Mouse (Mus musculus): ENCODE results near the gene Prl8a2. TPM values are rescaled to one million over a fixed set of nuclear protein-coding genes. Genes with fewer than 3 reads are reported as not detected.

The Prl8a2 gene
- total RNA-seq (2022): 1 to 10 TPM in 3 of 4 experiments, under 1 TPM in 1; 0.37 to 5.2 (median 3.1) TPM

GRCm38 (mm10) chr13:27345373-27345772, at the start of gene Prl8a2:
Prl8a2 (plus strand) TSS chr13:27345673.
- no peak for DNase-seq

- DNase-seq: no peak
Observed at GRCm38 (mm10) chr13:27312334-27313225, 32.9 kb upstream of the Prl8a2 start, which contains the start of gene Prl6a1. Prl6a1 (plus strand) TSS chr13:27312627.

GRCm38 (mm10) chr13:27334989-27335388, 10.5 kb upstream of the Prl8a2 start:
- DNase-seq: no peak

GRCm38 (mm10) chr13:27342733-27343275, 2.7 kb upstream of the Prl8a2 start:
- no peak for DNase-seq

- DNase-seq: no peak
Observed at GRCm38 (mm10) chr13:27390746-27391145, 45.3 kb downstream of the Prl8a2 start, which contains the start of gene Prl2b1. Prl2b1 (minus strand) TSS chr13:27390846.

- no peak for DNase-seq
Observed at GRCm38 (mm10) chr13:27399061-27399724, 53.7 kb downstream of the Prl8a2 start.

Other genes with a start within 250 kb of the Prl8a2 start
- not detected for gene Prl3d2, start 224.0 kb upstream of the Prl8a2 start, total RNA-seq (2022)
- not detected for gene Prl3d3, start 188.9 kb upstream of the Prl8a2 start, total RNA-seq (2022)
- not detected for gene Prl3c1, start 149.0 kb upstream of the Prl8a2 start, total RNA-seq (2022)
- gene Prl3b1, start 103.8 kb upstream of the Prl8a2 start, total RNA-seq (2022): not detected
- gene Prl3a1, start 86.2 kb upstream of the Prl8a2 start, total RNA-seq (2022): not detected
- gene Prl6a1, start 33.0 kb upstream of the Prl8a2 start, total RNA-seq (2022): not detected
- gene Prl2b1, start 45.2 kb downstream of the Prl8a2 start, total RNA-seq (2022): not detected
- not detected for gene Prl8a6, start 93.0 kb downstream of the Prl8a2 start, total RNA-seq (2022)
- gene Prl8a8, start 167.5 kb downstream of the Prl8a2 start, total RNA-seq (2022): not detected
- gene Prl8a9, start 218.9 kb downstream of the Prl8a2 start, total RNA-seq (2022): not detected
- gene Prl8a1, start 236.5 kb downstream of the Prl8a2 start, total RNA-seq (2022): not detected

All from adrenal gland, adult 8-10 months (tissue).